Mouse (Mus musculus) olfactory bulb, adult 2 months (tissue): ENCODE data around the gene Spi1.

ENCODE experiments used
- CTCF ChIP-seq: fragments of 200-500 bp; IDR thresholded peaks from 2 replicates; pipeline ENCODE4 v1.5.1; 2012; ENCODE audit warnings: low read depth, mild to moderate bottlenecking, low read length, moderate library complexity; ENCODE audit not compliant: insufficient read depth
- POLR2A ChIP-seq: fragments of 200-500 bp; IDR thresholded peaks from 2 replicates; pipeline ENCODE4 v1.6.1; 2012; ENCODE audit warnings: mild to moderate bottlenecking, low read depth, low read length, moderate library complexity; ENCODE audit not compliant: insufficient read depth

DNA sequence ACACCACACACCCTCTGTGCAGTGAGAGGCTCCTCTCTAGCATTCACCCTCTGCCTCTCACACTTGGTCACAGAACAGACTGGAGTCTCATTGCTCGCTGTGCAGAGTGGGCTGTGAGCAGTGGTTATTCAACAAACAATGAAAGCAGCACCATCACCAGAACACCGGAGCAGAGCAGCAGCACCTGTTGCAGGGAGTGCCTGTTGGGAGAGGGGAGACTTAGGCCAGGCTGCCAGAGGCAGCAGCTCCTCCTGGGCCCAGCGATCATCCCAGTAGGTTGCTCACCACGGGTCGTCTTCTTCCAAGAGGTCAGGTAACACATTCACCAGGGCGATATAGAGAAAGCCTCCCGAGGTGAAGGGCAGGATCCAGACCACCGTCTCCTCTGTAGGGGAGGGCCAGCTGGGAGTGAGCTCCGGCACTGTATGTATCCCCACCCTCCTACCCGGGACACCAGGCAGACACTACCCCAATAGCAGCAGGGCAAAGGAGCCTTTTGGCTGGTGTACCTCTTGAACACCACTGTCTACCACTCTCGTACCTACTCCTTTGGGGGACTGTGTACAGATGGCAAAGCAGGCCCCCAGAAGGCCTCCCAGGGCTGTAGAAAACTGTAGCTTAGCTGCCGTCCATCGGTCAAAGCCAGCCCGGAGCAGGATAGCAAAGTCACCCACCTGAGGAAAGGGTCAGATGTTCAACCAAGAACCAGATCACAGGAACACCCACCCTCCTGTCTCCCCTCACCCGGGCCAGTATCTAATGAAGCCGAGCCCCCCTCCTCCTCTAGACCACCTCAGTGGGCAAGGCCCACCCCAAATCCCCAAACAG is 19.2 kb upstream of the Spi1 start:
- TF ChIP-seq CTCF (no peak), POLR2A (no peak)
